Mouse (Mus musculus) adrenal gland, postnatal 36 days (tissue): ENCODE measurements around the gene Litaf. TPM values are rescaled to one million over a fixed set of nuclear protein-coding genes. Genes with fewer than 3 reads are reported as not detected.
"Not testable (repeated sequence)": the region's sequence is repeated elsewhere in the genome, so short reads cannot be mapped to it uniquely, and the experiment has no call there.

Source experiments
- DNase-seq, 2 experiments: peaks; one replicate each; pipeline ENCODE4 v3.0.0; 2021; ENCODE audit warnings: mixed read lengths in 1 of 2
- total RNA-seq, 2 experiments: library from RNA; stranded (reverse); gene quantifications; 2 replicates each; pipeline ENCODE4 v1.2.3; 2021

The Litaf gene
- total RNA-seq, 2 experiments from 2014 or later: 47.4 to 51.1 TPM

DNA sequence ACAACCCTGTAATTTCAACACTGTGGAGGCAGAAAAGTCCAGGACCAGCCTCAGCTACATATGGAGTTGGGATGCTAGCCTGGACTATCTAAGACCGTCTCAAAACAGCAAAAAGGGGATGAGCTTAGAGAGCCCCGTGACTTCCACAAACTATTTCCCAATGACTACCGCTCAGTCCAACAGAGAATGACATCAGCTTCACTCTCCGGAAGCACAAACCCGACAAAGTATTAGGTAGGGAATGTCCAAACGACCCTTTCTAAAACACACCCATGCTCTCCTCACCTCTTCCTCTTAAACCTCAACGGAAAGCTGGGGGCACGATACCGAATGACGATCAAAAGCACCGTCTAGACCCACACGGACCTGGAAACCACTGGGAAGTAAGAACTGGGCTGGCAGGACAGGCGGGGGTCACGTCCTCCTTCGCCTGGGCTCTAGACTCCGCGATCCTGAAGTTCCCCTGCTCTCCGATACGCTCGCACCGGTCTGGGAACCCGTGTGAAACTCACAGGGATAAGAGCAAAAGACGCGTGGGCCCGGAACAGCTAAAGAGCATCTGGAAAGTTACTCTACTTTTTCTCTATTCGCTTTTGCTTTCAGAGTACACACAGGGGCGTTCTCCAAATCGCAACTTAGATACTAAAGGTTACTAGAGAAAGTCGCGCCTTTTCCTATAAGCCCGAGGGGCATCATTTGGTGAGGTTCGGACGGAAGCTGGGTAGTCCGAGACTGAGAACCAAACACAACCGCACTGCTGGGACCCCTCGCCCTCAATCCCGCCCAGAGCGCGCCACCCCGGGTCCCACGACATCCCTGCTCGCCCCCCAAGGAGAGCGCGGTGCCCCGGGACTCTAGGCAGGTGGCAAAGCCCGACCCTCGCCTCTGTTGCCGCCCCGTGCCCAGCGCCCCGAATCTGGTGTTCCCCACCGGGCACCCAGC, 73.6 kb downstream of the Litaf start:
- DNase-seq: peak; percentile 53 to 54

DNA sequence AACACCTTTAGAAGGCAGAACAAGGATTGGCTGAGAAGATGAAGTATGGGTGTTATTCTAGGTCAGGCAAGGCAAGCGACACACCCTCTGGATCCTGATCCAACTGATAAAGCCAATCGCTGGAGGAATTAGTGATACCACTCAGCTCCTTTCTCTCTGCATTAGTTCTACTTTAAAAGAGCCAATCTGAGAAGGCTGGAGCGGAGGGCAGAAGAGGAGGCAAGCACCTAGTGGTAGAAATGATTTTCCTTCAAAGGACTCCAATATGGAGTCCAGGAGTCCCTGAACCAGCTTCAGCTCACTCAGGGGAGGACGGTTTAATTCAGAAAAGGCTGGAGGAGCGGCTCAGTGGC, 74.2 kb downstream of the Litaf start:
- DNase-seq: no peak

DNA sequence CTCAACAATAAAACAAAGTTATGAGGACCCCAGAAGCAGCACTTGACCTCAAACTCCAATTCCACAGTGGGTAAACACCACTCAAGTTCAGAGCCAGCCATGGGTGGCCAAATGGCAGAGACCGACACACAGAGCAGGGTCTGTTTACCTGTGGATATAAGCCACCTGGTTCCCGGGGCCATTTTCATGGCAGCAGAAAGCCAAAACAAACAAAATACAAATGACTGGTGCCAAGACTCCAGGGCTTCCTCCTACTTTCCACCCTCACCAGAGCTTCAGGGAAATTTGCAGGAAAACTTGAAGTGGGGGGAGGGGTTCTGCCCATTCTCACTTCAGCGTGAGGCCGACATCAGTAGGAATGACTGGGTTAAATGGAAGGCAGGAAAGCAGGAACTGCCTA, 75.2 kb downstream of the Litaf start:
- DNase-seq: no peak

DNA sequence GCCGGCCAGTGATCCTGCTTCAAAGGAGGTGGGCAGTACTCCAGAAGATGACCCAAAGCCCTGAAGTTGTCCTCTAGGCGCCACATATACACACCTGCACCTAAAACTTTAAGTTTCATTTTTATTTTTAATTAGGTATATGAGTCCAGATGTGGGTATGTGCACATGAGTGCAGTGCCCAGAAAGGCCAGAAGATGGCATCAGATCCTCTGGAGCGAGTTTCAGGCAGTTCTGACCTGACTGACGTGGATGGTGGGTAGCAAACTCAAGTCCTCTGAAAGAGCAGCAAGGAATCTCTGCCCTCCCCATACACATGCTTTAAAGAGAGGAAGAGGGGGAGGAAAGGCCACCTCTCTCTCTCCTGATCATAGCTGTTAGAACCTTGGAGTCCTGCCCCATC, 76.1 kb downstream of the Litaf start:
- DNase-seq: no peak

DNA sequence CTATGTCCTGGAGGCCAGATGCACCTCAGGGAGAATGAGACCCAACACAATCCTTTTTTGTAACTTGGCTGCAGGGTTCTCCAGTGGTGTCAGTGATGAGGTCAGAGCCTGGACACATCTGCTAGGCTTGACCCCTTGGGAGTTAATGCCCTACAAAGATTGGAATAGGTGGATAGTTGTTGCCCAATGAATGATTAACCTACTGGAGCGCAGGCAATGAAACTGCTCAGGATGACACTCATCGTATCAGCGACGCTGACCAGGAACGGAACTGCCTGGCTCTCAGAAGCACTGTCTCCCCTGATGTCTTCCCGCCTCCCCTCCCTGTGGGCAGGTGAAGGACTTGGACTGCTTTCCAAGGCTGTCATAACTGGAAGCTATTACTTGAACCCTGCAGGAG, 76.6 kb downstream of the Litaf start:
- no peak for DNase-seq

DNA sequence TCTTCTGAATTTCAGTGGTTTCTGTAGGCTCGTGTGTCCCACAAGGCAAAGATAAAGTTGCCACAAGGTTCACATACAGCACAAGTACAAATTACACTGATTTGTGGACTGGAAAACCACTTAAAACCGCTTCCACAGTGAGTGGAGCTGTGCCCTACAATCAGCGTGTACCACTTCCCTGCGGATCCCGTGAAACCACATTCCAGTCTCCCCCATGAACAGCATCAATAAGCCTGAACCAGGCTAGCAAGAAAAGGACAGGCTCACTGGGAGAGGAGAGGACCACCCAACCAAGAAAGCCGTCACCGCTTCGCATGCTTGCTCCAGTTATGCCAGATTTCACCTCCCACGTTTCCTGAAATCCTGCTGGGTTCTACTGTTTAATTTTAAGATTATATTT, 77.7 kb downstream of the Litaf start:
- no peak for DNase-seq

DNA sequence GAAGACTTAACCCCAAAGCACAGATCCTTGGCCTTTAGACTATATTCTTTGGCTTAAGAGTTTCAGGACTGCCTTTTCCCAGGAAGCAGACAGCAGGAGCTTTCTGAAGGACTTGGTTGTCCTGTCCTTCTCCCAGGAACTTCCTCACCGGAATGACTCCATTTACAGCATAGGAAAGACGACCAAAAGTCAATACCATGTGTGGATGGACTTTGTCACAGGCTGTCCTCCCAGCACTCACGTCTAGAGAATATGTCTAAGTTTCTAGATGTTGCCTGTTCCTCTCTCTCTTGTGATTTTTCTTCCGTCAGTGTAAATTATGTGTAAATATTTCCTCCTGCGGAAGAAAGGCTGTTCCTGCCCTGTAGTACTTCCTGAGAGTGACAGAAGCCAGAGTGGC, 81.4 kb downstream of the Litaf start:
- no peak for DNase-seq

DNA sequence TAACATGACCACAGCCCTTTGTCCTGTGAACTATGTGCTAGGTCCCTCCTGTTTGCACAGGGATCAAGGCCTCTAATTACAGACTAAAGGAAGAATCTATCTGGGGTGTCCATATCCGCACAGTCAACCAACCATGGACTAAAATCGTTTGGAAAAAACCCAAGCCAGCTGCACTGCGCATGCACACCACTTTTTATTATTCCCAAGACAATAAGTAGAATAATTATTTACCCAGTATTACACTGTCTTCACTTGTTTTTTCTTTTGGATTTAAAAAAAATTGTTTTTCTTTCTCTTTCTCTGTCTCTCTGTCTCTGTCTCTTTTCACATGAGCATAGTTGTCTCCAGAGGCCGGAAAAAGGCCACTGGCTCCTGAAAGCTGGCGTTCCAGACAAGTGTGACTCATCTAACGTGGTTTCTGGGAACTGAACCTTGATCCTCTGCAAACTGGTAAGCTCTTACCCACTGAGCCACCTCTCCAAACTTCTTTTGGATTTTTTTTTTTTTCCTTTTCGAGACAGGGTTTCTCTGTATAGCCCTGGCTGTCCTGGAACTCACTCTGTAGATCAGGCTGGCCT, 84.4 kb downstream of the Litaf start:
- peak; percentile 47 to 53 for DNase-seq

DNA sequence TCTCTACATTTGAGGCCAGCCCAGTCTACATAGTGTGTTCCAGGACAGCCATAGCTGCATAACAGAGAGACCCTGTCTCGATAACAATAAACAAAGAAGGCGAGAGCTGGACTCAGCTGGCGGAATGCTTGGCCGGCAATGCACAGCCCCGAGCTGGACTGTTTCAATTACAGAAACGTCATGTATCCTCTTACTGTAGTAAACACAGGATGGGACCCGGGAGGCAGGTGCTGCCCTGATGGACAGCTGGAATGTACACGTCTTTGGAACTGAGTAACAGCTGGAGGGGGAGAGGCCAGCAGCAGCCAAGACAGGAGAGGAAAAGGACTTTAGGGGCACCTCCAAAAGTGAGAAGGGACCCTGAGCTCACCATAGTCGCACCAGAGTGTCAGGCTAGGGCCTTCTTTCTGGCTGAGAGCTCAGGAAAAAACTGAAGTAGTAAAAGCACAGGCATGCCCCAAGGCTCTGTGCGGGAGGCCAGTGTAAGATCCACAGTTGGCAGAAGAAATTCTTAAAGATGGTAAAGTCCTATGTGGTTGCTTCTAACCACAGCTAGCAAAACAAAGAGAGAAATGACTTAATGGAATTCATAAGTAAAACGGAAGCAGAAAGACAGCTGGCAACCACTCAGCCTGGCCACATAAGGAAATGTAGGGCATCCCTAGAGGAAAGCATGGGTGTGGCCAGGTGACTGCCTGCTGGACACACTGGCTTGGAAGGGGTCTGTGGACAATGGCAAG, 86.7 kb downstream of the Litaf start:
- DNase-seq: no peak

DNA sequence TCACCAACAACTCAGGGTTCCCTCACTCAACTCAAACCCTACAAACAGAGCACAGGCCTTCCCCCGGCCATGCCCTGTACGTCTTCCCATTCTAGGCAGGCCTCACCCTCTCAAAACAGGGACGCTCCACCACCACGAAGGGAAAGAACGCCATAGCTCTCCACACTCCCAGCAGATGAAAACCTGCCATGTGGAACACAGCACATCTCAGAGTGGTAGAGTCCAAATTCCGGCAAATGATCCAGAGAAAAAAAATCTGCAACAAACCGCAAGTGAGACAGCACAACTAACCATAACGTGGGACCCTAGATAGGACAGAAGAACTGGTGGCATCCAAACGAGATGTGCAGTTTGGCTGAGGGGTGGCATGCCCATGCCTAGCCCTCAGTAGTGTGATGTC, 88.1 kb downstream of the Litaf start:
- no peak for DNase-seq

DNA sequence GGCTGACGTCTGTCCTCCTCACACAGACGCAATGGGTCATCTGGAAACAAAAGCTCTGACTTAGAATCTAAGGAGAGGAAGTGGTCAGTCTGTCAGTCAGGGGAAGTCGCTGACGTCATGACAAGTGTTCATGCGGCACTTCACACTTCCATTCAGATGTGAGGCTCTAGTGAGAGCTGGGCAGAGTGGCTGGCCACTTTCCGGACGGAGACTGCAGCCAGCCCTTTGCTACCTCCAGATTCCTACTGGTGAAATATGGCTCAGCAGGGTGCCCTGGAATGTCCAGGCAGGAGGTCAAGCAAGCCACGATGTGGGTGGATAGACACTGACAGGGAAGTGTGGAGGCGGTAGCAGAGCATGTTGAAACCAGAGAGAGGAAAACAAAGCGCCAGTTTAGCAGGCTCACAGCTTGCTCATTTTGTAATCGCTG, 89.7 kb downstream of the Litaf start:
- DNase-seq: peak; percentile 28 to 48

DNA sequence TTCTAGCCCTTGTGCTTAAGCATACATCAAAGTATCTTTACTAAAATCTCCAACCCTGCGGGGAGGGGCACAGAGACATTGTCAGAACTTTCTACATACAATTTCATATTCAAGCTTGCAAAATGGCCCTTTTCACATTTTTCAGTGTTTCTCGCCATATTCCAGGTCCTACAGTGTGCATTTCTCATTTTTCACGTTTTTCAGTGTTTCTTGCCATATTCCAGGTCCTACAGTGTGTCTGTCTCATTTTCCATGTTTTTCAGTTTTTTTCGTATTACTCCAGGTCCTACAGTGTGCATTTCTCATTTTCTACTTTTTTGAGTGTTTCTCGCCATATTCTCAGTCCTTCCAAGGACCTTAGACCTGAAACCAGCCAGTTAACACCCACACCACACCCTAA, 91.0 kb downstream of the Litaf start:
- no peak for DNase-seq

DNA sequence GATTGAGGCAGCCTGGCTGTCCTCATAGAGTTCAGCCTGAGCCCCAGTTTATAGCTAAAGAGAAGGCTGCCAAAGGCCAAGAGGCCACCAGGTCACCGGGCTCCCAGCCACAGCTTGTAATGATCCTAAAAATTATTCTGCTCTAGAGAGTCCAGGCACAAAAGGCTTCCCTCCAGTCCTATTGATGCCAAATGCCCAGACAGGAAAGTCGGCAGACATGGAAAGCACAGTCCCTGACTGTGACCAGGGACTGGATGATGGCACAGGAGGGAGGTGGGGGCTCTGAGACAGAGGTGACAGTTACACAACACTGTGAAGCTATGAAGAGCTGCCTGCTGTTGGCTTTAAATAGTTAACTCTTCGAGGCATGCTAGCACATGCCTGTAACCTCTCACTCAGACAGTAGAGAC, 91.9 kb downstream of the Litaf start:
- DNase-seq: peak; percentile 55 to 73

DNA sequence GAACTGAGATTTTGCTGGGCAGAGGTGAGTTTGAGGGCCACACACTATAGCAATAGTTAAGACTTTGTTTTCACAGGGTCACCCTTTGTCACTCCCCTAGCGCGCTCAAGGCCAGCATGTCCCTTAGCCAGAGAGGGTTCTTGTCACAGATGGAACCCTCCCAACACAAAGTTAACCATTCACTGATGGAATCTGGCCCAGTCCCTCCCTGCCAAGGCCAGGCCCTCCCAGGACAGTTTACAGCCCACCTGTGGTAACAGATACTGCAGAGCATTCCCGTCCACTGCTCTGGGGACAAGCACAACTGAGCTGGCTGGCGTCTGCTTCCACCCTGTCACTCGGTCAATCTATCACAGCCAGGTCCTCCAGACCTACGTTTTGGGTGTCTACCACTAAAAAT, 93.7 kb downstream of the Litaf start:
- peak; percentile 42 to 61 for DNase-seq

DNA sequence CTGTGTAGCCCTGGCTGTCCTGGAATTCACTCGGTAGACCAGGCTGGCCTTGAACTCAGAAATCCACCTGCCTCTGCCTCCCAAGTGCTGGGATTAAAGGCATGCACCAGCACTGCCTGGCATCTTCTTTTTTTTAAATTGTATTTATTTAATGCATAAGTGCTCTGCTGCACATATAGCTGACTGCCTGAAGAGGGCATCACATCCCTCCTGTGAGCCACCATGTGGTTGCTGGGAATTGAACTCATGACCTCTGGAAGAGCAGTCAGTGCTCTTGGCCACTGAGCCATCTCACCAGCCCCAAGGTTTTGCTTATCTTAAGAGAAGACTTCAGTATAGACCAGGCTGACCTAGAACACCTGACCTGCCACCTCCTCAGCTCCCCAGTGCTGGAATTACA, 96.0 kb downstream of the Litaf start:
- DNase-seq: not testable (repeated sequence)

DNA sequence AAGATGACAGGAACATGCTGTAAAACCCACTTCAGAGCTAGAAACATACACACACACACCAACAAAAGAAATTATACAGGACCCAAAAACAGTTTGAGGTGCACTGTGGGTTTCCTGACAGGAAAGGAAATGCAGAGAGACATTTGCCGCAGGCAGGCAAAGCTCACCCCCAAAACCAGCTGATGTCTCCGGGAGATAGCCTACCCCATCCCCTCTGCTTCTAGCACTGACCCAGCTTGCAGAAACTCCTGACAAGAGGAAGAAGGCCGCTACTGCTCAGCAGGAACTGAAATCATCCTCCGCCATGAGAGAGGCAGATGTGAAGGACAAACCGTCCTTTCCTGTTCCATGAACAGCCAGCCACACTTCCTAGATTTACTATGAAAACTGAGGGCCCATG, 96.6 kb downstream of the Litaf start:
- no peak for DNase-seq

DNA sequence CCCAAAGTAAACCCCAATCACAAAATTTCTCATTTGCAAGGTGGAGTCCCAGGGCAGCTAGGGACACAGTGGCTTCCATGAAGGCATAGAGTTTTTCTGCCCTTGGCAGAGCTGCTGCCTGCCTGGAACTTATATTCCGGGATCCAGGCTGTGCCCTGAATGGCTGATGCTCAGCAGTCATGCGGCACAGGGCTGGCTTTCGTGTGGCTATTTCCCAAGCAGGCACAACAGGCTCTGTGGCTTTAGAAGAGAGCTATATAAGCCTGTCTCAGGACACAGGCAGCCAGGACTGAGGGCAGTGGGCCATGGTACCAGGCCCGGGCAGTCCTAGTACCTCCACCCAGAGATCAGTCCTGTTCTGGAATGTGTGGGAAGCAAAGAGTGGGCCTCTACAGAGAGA, 97.7 kb downstream of the Litaf start:
- no peak for DNase-seq

DNA sequence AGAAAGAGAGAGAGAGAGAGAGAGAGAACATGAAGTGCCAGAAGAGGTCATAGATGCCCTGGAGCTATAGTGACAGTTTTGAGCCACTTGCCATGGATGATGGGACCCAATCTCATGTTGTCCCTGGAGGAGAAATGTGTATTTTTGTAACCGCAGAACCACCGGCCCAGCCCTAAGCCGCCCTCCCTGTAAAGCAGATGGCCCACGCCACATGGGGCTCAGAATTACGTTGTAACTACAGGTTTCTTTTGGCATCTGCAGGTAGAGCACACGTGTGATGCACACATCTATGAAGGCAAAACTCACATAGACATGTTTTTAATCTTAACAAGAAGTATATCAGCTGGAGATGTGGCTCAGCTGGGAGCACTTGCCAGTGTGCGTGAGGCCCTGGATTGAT, 98.2 kb downstream of the Litaf start:
- no peak for DNase-seq

DNA sequence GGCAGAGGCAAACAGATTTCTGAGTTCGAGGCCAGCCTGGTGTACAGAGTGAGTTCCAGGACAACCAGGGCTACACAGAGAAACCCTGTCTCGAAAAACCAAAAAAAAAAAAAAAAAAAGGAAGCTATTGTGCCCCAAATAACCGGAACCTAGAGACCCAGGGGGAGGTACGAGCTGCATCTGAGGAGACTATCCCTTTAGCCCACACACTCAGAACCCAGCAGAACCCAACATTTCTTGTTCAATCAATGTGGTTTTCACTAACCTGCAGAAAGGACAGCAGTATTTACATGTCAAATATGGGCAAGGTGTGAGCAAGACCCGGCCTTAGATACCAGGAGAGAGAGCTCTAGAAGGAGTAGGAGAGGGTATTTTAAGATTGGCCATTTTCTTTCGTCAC, 98.9 kb downstream of the Litaf start:
- no peak for DNase-seq

DNA sequence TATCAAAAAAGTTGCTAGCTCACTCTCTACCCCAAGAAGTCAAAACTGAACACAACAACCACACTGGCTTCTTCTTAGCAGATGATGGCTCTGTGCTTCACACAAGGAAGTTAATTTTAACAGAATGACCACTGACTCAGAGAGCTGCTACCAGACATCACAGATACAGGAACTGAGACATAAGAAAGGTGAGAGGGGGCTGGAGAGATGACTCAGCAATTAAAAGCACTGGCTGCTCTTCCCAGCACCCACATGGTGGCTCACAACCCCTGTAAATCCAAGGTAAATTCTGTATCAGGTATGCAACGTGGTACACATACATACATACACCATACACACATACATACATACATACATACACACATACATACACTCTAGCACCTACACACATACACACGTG, 100.9 kb downstream of the Litaf start:
- DNase-seq: no peak

DNA sequence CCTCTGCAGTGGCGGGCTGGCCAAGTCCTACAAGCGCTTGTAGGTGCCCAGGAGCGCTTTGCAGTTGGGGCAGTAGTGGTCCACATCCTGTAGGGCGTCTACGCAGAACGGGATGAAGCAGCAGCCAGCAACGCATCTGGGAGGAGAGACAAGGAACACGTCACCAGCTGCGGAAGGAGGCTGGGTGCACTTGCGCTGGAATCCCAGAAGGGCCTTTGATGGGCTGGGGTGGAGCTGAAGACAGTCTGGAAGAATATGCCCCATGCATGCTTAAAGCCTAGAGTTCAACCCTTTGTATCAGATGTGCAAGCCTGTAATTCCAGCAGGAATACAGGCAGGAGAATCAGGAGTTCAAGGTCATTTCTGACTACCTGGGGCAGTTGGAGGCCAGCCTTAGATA, 105.0 kb downstream of the Litaf start:
- no peak for DNase-seq

DNA sequence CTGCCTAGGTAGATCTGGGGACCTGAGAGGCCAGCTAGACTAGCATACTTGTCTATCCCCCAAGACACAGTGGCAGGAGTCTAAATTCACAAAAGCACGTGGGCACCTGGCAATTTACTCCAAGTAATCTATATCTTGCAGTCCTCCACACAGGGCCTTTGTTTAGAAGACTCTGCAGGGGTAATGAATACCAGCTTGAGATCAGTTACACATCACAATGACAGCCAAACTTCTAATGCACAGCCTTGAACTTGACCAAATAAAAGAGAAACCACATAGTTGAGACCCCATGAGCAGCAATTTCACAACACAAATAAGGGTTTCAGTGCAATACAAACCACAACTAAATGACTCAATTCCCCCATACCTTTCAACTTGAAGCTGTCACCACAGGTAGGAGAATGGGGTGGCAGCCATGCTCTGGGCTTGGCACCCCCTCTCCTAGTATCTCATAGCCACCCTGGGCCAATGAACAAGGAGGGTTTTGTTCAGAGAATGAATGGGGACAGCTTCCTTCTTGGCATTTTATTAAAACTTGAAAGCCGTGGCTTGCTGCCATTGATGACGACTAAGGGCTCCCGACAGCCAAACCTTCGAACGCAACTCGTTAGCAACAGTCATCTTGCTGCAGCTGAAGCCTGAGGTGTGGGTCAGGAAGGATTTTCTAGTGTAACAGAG, 107.1 kb downstream of the Litaf start:
- DNase-seq: peak in 1 of 2 experiments; percentile 32

DNA sequence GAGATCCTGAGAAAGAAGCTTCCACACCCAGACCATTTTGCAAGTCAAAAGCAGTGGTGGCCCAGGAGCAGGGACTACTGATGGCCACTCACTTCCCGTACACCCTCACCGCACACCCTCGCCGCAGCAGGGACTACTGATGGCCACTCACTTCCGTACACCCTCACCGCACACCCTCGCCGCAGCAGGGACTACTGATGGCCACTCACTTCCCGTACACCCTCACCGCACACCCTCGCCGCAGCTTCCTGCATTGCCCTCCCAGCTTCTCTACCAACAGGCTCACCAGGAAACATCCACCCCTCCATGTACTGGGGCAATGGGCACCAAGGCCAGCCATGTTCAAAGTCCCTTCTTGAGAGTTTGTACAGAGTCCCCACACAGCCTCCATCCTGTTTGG, 107.7 kb downstream of the Litaf start:
- DNase-seq: not testable (repeated sequence)
